Mouse (Mus musculus): Measurements from ENCODE around the gene Bcl6b. TPM values are rescaled to one million over a fixed set of nuclear protein-coding genes. Genes with fewer than 3 reads are reported as not detected.

Bcl6b gene
- polyA plus RNA-seq, 1 experiment from 2014 or later = 6.7 TPM

DNA sequence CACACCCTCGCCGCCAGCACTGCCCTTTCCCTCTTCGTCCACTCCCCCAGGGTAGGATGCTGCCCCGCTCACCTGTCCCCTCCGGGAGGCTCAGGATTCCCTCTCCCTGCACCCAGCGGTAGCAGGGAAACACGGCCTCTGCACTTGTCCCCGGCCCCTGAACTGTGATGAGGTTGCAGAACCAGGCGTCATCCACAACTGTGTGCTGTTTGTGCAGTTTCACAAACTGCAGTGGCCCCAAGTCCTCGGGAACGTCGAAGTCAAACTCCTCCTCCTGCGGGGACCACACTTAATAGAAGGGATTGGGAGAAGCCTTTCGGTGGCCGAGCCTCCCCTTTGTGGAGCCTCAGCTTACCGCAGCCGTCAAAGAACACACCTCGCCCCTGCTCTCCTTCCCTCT is 24.7 kb upstream of the Bcl6b start:
- no peaks in the 10 kb centered on the region; the same call in 1 of the 2 replicates for H3K4me1 ChIP-seq (ENCODE audit: control insufficient read depth, insufficient read depth, low read length)
- H3K9me3 ChIP-seq (replicated peaks; ENCODE audit: control insufficient read depth, low read length) = no peaks in the 10 kb centered on the region
- H3K4me3 ChIP-seq (ENCODE audit: low read depth, low read length) = no peak overlapping the region
- 0 out of 2 replicates have a peak overlapping the region, but pooled peaks have one; percentile 13 for H3K9ac ChIP-seq (replicated peaks; ENCODE audit: low read length)
- H3K27me3 ChIP-seq (ENCODE audit: control insufficient read depth, insufficient read depth, low read length) = peaks cover 29% of the 10 kb centered on the region
- DNase-seq (ENCODE audit: low spot score) = no peak
- no peak overlapping the region for H3K27ac ChIP-seq (replicated peaks; ENCODE audit: low read depth, low read length)
- WGBS = 4% methylated on average over 18 of the region's 18 CpGs
- H3K36me3 ChIP-seq (replicated peaks; ENCODE audit: control insufficient read depth, insufficient read depth, low read depth, low read length) = no peaks in the 10 kb centered on the region
- ATAC-seq (replicated peaks; ENCODE audit: insufficient number of reproducible peaks, low FRiP score, low TSS enrichment, low read depth) = no peak
- no peak overlapping the region; the same call in 1 of the 2 replicates for H3K4me2 ChIP-seq (ENCODE audit: low read depth, low read length)

DNA sequence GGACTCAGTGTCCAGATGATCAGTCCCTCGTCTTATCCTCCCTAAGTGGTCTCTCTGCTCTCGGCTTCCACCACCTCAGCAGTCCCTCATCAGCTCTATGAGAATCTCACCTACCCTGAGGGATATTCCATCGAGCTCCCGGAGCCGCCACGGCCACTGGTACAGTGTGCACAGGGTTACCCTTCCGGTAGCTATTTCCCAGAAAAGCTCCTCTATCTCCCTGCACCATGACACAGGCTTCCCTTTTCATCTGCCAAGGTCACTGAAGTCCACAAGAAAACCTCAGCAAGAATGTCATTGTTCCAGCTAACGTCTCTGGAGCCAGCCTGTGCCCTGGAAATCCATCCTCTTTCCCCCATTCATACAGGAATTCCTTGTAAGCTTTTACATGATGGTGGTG is 22.3 kb upstream of the Bcl6b start:
- Histone ChIP-seq H3K27me3 (ENCODE audit: control insufficient read depth, insufficient read depth, low read length) (peaks cover 29% of the 10 kb centered on the region), H3K4me1 (ENCODE audit: control insufficient read depth, insufficient read depth, low read length) (no peaks in the 10 kb centered on the region; the same call in 1 of the 2 replicates), H3K9ac (replicated peaks; ENCODE audit: low read length) (no peak overlapping the region), H3K36me3 (replicated peaks; ENCODE audit: control insufficient read depth, insufficient read depth, low read depth, low read length) (no peaks in the 10 kb centered on the region), H3K27ac (replicated peaks; ENCODE audit: low read depth, low read length) (no peak overlapping the region), H3K9me3 (replicated peaks; ENCODE audit: control insufficient read depth, low read length) (no peaks in the 10 kb centered on the region), H3K4me2 (ENCODE audit: low read depth, low read length) (no peak overlapping the region), H3K4me3 (ENCODE audit: low read depth, low read length) (no peak overlapping the region)
- 84% methylated on average over 8 of the region's 8 CpGs for WGBS
- DNase-seq (ENCODE audit: low spot score) (no peak), ATAC-seq (replicated peaks; ENCODE audit: insufficient number of reproducible peaks, low FRiP score, low TSS enrichment, low read depth) (no peak)

DNA sequence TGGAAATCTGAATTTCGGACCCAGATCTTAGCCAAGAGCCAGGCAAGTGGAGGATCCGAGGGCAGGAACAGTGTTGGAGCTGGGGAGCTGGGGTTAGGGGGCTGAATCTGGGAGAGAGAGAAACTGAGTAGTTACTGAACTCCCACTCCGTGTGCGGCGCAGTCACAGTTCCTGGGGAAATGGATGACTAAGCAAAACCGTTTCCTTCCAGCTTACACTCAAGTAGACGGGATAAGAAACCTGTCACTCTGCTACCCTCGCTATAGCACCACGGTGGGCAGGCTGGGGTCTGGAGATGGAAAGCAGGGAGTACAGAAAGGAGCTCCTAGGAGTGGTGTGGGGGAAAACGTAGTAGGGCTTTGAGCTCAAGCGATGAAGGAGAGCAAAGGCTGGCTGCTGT is 20.6 kb upstream of the Bcl6b start:
- no peak overlapping the region for H3K4me2 ChIP-seq (ENCODE audit: low read depth, low read length)
- peaks cover 22% of the 10 kb centered on the region for H3K27me3 ChIP-seq (ENCODE audit: control insufficient read depth, insufficient read depth, low read length)
- no peaks in the 10 kb centered on the region for H3K9me3 ChIP-seq (replicated peaks; ENCODE audit: control insufficient read depth, low read length)
- no peak overlapping the region for H3K27ac ChIP-seq (replicated peaks; ENCODE audit: low read depth, low read length)
- H3K36me3 ChIP-seq (replicated peaks; ENCODE audit: control insufficient read depth, insufficient read depth, low read depth, low read length) = no peaks in the 10 kb centered on the region
- 69% methylated on average over 11 of the region's 11 CpGs for WGBS
- DNase-seq (ENCODE audit: low spot score) = no peak
- no peak overlapping the region for H3K9ac ChIP-seq (replicated peaks; ENCODE audit: low read length)
- no peaks in the 10 kb centered on the region; the same call in 1 of the 2 replicates for H3K4me1 ChIP-seq (ENCODE audit: control insufficient read depth, insufficient read depth, low read length)
- ATAC-seq (replicated peaks; ENCODE audit: insufficient number of reproducible peaks, low FRiP score, low TSS enrichment, low read depth) = no peak
- no peak overlapping the region for H3K4me3 ChIP-seq (ENCODE audit: low read depth, low read length)

DNA sequence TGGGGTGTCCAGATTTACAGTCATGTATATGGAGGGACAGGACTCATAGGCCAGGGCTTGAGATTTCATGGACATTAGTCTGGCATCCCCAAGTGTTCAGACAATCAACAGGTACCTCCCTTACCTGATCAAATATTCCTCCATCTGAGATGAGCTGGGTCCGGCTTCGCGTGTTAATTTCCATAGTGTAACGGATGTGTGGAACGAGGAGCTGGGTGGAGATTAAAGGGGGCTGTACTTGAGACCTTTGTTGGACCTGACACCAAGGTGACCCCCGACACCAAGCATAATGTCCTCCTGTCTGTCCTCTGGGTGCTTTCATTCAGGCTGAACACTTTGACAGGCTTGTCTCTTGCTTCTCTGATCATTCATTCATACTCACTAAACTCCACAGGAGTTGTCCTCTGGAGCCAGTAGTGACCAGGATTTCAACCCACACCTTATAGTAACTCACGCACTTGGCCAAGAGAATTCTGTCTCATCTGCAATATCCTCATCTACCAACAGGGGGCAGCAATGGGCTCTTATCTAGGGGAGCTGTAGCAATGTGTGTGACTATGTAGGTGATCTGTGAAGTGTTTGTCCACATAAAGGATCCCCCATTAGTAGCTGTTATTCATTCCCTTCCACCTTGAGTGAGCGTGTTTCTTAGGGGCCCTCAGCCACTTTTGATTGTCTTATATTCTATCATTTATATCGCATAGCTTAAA is 17.7 kb upstream of the Bcl6b start:
- H3K4me2 ChIP-seq (ENCODE audit: low read depth, low read length) = no peak overlapping the region
- H3K27ac ChIP-seq (replicated peaks; ENCODE audit: low read depth, low read length) = no peak overlapping the region
- DNase-seq (ENCODE audit: low spot score) (peak; percentile 81), ATAC-seq (replicated peaks; ENCODE audit: insufficient number of reproducible peaks, low FRiP score, low TSS enrichment, low read depth) (no peak)
- no peak overlapping the region for H3K9ac ChIP-seq (replicated peaks; ENCODE audit: low read length)
- WGBS = 51% methylated on average over 9 of the region's 9 CpGs
- H3K27me3 ChIP-seq (ENCODE audit: control insufficient read depth, insufficient read depth, low read length) = no peaks in the 10 kb centered on the region
- no peaks in the 10 kb centered on the region for H3K9me3 ChIP-seq (replicated peaks; ENCODE audit: control insufficient read depth, low read length)
- H3K36me3 ChIP-seq (replicated peaks; ENCODE audit: control insufficient read depth, insufficient read depth, low read depth, low read length) = no peaks in the 10 kb centered on the region
- no peaks in the 10 kb centered on the region for H3K4me1 ChIP-seq (ENCODE audit: control insufficient read depth, insufficient read depth, low read length)
- H3K4me3 ChIP-seq (ENCODE audit: low read depth, low read length) = no peak overlapping the region

DNA sequence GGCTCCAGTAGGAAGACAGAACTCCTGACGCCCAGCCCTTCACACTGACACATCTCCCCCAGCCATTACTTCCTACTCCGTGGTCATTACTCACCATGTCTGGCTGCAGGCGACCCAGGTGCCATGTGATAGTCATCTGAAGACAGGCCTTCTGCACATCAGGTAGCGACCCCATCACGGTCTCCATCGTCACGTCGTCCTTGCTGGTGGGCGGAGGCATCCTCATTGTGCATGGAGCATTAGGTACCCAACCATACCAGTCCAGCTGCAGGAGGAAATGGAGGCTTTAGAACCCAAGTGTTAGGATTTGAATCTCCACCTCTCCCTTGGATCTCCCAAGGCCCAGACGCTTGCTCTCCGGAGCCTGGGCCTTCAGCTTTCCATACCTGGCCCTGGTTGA is 13.0 kb upstream of the Bcl6b start:
- no peaks in the 10 kb centered on the region for H3K27me3 ChIP-seq (ENCODE audit: control insufficient read depth, insufficient read depth, low read length)
- no peaks in the 10 kb centered on the region for H3K9me3 ChIP-seq (replicated peaks; ENCODE audit: control insufficient read depth, low read length)
- H3K4me2 ChIP-seq (ENCODE audit: low read depth, low read length) = no peak overlapping the region
- no peak for DNase-seq (ENCODE audit: low spot score)
- WGBS = 74% methylated on average over 11 of the region's 11 CpGs
- no peak overlapping the region for H3K9ac ChIP-seq (replicated peaks; ENCODE audit: low read length)
- H3K4me3 ChIP-seq (ENCODE audit: low read depth, low read length) = no peak overlapping the region
- H3K27ac ChIP-seq (replicated peaks; ENCODE audit: low read depth, low read length) = no peak overlapping the region
- ATAC-seq (replicated peaks; ENCODE audit: insufficient number of reproducible peaks, low FRiP score, low TSS enrichment, low read depth) = no peak
- no peaks in the 10 kb centered on the region; the same call in 1 of the 2 replicates for H3K4me1 ChIP-seq (ENCODE audit: control insufficient read depth, insufficient read depth, low read length)
- no peaks in the 10 kb centered on the region for H3K36me3 ChIP-seq (replicated peaks; ENCODE audit: control insufficient read depth, insufficient read depth, low read depth, low read length)

DNA sequence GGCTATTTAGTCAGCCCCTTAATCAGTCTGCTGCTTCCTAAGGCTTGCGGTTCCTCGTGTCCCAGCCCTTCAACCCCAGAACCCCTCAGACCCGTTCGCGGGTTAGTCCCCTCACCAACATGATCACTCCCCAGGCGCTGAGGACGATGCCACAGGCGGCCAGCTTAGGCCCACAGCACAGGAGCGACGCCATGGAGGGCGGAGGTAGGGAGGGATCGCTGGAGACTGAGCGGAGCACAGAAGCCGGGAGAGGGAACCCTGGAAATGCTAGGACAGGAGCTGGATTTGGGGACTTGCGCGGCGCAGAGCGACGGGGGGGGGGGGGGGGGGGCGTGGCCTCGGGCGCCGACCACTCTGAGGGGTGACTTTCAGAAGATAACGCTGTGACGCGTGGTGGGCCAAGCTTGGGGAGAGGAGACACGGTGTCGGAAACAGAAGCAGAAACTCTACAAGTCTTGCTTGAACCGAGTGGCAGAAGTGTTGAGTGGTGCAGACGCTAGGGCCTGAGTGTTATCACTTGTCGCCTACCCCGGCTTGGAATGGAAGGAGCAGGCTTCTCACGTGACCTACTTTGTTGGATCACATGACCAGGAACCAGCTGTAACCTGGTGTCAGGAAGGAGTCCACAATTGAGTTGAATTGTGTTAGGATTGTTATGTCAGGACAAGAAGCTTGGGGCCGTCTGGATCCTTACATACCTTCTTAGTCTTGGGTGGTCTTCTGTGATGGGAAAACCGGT is 10.1 kb upstream of the Bcl6b start, which contains the start of the genes Gm21988 and Rnasek:
Gene Gm21988 (minus strand): TSS at position 290 of the 739 bp plus-strand sequence.
Gene Rnasek (minus strand): TSS at position 302 of the 739 bp plus-strand sequence.
- ATAC-seq (replicated peaks; ENCODE audit: insufficient number of reproducible peaks, low FRiP score, low TSS enrichment, low read depth) (peak; percentile 17; the same call in 1 of the 2 replicates), DNase-seq (ENCODE audit: low spot score) (peak; percentile 91)
- under 1% methylated on average over 33 of the region's 35 CpGs for WGBS
- Histone ChIP-seq H3K27ac (replicated peaks; ENCODE audit: low read depth, low read length) (peak within 1 kb of the TSS; percentile 28; the same call in 1 of the 2 replicates), H3K9me3 (replicated peaks; ENCODE audit: control insufficient read depth, low read length) (no peaks in the 10 kb centered on the region), H3K36me3 (replicated peaks; ENCODE audit: control insufficient read depth, insufficient read depth, low read depth, low read length) (no peaks in the 10 kb centered on the region), H3K4me3 (ENCODE audit: low read depth, low read length) (peak within 1 kb of the TSS; percentile 87), H3K4me1 (ENCODE audit: control insufficient read depth, insufficient read depth, low read length) (no peaks in the 10 kb centered on the region; the same call in 1 of the 2 replicates), H3K27me3 (ENCODE audit: control insufficient read depth, insufficient read depth, low read length) (no peaks in the 10 kb centered on the region), H3K9ac (replicated peaks; ENCODE audit: low read length) (peak within 1 kb of the TSS; percentile 88), H3K4me2 (ENCODE audit: low read depth, low read length) (peak within 1 kb of the TSS; percentile 91)

DNA sequence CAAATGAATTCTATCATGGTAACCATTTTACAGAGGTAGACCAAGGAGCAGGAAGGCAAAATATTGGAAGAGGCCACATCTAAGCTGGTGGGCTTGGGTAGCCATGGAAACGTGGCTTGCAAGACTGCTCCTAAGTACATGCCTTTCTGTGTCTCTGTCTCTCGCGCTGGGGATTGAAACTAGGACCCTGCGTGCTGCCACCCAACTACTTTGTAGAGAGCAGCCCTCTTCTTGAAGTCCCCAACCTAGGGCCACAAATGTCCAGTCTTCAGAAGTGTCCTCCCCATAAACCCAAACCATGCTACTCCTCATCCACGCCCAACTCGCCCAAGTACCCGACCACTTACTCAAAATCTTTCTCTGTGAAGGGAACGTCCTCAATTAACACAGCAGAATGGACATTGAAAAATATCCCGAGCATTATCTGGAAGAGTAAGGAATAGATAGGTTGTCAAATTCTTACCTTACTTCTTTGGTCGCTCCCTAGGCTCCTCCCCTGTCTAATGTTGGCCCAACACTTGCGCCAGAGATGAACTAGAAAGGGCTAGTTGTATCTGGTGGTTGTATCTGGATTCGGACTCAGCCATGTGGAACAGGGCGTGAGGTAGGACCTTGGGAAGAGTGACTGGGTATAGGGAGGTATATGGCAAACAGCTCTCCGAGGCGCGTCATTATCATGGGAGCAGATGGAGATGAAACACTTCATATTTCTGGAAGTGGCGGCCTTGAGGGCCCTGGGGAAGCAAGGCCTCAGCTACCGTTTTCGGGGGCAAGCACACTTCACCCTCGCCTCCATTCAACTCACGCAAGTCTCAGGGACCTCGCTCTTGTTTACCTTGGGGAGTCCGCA is 9.2 kb upstream of the Bcl6b start:
- ATAC-seq (replicated peaks; ENCODE audit: insufficient number of reproducible peaks, low FRiP score, low TSS enrichment, low read depth) = no peak
- H3K4me2 ChIP-seq (ENCODE audit: low read depth, low read length) = peak overlapping the region; percentile 91
- H3K36me3 ChIP-seq (replicated peaks; ENCODE audit: control insufficient read depth, insufficient read depth, low read depth, low read length) = no peaks in the 10 kb centered on the region
- H3K4me1 ChIP-seq (ENCODE audit: control insufficient read depth, insufficient read depth, low read length) = no peaks in the 10 kb centered on the region; the same call in none of the 2 replicates
- H3K27ac ChIP-seq (replicated peaks; ENCODE audit: low read depth, low read length) = peak overlapping the region; percentile 78; the same call in 1 of the 2 replicates
- no peaks in the 10 kb centered on the region for H3K9me3 ChIP-seq (replicated peaks; ENCODE audit: control insufficient read depth, low read length)
- H3K9ac ChIP-seq (replicated peaks; ENCODE audit: low read length) = peak overlapping the region; percentile 88
- H3K4me3 ChIP-seq (ENCODE audit: low read depth, low read length) = peak overlapping the region; percentile 87
- no peaks in the 10 kb centered on the region for H3K27me3 ChIP-seq (ENCODE audit: control insufficient read depth, insufficient read depth, low read length)
- no peak for DNase-seq (ENCODE audit: low spot score)
- WGBS = 12% methylated on average over 23 of the region's 23 CpGs
